Mouse (Mus musculus) kidney, adult 9 months (tissue): ENCODE measurements around the gene Ush2a.

Source experiments
- DNase-seq: peaks from one replicate; pipeline ENCODE4 v3.0.0; 2022

Gene Ush2a

DNA sequence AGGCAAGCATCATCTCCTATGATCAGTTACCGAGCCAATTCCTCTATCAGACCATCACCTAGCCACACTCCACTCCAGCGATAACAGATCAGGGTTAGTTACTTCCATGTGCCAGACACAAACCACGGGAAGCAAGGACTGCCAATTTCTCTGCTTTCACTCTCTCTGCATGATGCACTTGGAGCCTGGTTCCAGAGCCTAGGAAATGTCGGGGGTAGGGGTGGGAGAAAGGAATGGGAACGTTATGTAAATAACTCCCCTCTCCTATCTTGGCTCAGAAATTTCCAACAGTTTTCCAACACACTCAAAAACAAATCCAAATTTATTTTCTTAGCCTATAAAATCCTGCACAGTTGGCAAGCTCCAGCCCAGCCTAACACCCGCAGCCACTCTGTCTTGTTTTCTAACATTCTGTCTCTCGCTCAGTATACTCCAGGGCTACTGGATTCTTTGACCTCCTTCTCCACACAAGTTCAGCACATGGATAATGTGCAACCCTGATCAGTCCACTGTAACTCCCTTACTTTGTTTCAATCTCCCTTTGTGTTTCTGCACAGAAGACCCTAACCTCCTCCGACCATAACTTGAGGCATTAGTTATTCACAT lies 515.8 kb downstream of the Ush2a start:
- DNase-seq = no peak

DNA sequence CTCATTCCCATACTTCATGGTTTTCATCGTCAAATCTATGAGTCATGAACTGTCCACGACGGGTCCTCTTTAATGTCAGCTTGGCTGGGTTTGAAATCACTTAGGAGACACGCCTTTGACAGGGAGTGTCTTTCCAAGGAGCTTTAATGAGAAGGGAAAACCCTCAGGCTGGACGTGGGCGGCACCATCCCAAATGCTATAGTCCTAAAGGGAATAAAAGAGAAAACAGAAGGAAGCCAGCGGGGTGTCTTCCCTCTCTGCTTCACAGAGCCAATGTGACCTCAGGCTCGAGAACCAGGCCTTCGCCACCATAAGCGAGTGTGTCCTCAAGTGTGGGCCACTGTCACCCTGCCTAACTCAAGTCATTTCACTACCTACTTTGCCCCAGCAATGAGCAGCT lies 523.2 kb downstream of the Ush2a start:
- no peak for DNase-seq

- no peak for DNase-seq
Observed at GRCm38 (mm10) chr1:188805069-188805468, 543.2 kb downstream of the Ush2a start.

- DNase-seq = no peak
Observed at GRCm38 (mm10) chr1:188805852-188806251, 544.0 kb downstream of the Ush2a start.

GRCm38 (mm10) chr1:188810631-188811030 lies 548.8 kb downstream of the Ush2a start:
- no peak for DNase-seq

- no peak for DNase-seq
Observed at GRCm38 (mm10) chr1:188815072-188815471, 553.2 kb downstream of the Ush2a start.

DNA sequence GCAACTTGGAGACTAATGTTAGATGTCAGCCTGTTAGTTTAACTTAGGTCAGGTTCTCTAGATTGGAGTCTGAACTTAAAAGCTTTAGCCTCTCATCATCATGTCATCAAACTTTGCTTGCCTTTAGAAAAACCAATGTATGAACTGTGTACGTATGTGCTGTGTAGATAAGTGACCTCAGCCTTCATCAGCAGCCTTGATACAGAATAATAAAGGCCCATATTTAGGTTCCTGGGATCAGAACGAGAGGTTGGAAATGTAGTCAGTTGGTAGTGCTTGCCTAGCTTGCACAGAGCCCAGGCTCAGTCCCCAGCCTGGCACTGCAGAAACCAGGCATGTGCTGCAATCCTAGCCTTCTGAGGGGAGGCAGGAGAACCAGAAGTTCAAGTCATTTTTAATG lies 562.4 kb downstream of the Ush2a start:
- DNase-seq = no peak

DNA sequence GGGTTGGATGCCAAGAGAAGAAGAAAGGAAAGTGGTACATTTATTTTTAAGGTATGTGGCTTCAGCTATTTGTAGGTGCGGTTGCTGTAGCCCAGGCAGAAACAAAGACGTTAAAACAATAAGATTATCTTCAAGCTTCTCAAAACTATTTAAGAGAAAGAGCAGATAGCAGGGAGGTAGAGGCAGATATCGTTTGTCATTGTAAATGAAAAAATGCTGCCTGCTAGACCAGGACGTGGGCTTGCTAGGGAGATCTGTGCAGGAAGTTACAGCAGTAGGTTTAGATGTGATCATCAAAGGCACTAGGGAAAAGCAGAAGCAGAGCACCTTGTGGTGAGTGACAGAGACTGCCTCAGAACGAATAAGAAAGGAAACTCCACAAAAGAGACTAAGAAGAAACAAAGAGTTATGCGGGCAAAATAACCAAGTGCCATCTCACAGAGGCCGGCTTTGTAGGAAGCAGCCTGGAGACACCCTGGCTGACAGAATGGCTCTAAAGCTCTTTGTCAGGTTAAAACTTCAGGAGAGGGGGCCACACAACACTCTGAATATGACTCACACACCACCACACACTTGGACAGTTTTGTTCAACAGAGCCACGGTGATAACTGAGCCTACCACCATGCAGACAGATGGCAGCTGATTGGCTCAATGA lies 563.2 kb downstream of the Ush2a start:
- DNase-seq = no peak

DNA sequence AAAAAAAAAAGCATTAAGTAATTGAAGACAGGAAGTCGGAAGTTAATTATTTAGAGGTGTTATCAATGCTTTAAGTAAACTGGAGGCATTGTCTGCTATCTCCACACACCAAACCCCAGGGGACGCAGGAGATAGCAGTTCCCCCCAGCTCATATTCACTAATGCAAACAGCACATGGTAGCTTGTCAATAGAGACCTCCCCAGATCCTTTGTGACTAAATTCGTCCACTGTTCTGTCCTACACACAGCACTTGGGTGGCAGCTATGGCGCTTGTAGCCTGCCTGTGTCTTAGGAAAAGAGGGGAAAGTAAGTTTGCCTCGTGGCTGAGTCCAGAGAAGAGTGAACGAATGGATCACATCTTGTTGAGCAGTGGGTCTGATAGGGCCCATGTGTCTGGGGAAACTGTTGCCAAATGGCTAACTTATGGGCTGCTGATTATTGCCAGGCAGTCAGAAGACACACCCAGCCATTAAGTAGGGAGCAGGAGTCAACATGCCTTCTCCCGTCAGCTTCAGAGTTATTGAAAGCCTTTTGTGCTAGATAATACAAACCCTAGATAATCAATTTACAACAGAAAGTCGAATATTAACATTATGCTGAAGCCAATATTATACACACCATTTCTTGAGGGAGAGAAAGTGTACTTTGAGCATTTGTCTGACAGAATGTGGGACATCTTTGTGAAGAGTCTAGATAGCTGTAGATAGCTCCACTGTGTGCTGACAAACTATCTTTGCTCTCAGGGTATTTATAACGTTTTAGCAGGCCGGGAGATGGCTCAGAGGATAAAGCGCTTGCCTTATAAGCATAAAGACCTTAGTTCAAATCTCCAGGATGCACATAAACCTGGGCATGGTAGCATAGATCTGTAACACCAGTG lies 568.9 kb downstream of the Ush2a start:
- DNase-seq = no peak

- DNase-seq = no peak
Observed at GRCm38 (mm10) chr1:188833906-188834305, 572.1 kb downstream of the Ush2a start.

DNA sequence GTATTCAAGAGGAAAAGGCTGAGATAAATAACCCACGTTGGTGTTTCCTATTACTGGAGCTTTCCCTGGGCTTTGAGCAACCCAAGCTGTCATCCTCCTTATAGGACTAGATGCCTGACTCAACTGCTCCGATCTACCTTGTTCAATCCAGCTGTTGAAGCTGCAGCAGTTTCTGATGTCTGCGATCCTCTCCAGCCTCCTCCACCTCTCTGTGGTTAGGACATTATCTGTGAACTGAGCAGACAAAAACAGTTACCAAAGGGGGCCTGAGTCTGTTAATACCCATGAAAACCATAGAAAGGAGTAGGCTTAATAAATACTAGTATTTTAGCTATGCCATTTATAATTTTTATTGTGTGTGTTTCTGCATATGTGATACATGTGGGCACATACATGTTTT lies 572.9 kb downstream of the Ush2a start:
- DNase-seq = no peak

DNA sequence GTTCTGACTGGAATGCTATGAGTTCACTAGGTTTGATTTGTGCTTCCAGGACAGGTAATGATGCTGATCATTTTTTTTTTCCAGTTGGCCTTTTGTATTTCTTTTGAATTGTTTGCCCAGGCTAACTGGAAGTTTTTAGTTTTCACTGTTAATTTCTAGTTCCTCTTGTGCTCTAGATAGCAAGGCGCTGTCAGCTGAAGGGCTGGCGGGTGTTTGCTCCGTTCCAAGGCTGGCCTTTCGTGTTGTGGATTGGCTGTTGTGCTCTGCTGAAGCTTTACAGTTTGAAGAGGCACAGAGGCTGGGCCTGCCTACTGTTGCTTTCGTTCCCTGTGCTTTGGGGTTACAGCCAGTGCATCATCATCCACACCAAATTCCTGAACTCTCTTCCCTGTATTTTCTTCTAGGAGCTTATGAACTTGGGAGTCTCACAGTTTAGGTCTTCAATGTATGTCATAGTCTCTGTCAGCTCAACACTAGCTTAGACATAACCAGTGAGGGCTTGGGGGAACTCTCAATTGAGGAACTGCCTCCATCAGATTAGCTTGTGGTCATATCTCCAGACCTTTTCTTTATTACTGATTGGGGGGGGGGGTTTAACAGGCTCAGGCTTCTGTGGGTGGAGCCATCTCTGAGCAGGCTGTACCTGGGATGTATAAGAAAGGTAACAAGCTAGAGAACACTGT lies 575.9 kb downstream of the Ush2a start:
- no peak for DNase-seq

GRCm38 (mm10) chr1:188847242-188847641 lies 585.4 kb downstream of the Ush2a start:
- no peak for DNase-seq

DNA sequence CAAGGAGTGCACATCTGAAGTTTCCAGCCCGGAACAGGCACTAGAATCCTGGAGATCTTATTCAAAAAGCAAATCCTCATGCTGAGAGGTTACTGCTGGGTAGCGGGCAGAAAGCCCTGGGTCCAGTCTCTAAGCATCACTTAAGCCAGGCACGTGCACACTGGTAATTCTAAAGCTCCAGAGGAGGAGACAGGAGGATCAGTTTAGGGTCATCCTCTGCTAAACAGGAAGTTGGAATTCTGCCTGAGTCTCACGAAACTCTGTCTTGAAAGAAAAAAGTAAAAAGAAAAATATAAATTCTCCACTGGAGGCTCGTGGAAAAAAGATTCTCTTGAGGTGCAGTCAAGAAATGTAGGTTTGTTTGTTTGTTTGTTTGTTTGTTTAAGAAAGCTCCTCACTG lies 591.0 kb downstream of the Ush2a start:
- no peak for DNase-seq

- no peak for DNase-seq
Observed at GRCm38 (mm10) chr1:188854240-188854639, 592.4 kb downstream of the Ush2a start.

DNA sequence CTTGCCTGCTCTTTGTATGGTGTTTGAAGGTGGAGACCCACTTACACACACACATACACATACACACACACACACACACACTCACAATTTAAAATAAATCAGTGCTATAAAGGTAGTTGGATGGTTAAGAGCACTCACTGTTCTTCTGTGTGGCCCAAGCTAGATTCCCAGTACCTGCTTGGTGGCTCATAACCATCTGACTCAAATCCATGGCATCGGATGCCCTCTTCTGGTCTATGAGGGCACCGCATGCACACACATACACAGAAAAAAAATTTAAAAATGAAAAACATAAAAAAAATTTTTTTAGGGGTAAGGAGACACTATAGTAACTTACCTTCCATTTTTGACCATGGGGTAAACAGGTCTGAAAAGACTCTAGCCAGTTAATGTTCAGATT lies 593.2 kb downstream of the Ush2a start:
- DNase-seq = no peak

GRCm38 (mm10) chr1:188859718-188860117 lies 597.9 kb downstream of the Ush2a start:
- no peak for DNase-seq

DNA sequence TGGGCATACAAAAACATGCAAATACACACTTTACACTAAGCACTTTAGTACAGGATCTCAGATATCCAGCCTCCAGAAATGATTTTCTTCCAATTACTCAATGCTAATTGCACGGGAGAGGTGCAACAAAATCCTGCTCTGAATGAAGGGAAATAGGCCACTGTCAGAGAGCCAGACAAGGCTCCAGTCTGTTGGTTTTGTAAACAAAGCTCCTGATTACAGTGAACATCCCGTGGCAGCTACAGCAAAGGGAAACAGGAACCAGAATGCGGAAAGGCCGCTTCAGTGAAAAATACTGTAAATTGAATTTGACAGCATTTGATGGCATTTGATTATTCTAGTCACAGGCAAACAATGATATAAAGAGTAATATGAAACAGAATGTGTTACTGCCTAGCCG lies 604.1 kb downstream of the Ush2a start:
- DNase-seq = no peak

DNA sequence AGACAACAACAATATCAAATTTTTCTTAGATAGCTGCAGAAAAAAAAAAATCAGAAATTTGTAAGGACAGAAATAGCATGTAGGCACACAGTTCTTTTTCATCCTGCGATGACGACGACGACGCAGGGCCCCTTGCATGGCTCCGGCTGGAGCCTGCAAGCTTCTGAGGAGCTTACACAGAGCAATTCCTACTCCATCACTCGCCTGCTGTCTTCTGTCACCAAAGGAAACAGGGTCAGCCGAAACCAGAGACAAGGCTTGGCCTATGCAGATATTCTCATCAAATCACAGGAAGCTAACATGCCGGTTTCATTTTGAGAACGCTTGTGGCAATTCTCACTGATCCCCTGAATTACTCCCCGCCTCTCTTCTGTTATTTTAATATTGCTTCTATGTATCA lies 604.7 kb downstream of the Ush2a start:
- no peak for DNase-seq

GRCm38 (mm10) chr1:188878531-188879055 lies 616.8 kb downstream of the Ush2a start:
- no peak for DNase-seq

DNA sequence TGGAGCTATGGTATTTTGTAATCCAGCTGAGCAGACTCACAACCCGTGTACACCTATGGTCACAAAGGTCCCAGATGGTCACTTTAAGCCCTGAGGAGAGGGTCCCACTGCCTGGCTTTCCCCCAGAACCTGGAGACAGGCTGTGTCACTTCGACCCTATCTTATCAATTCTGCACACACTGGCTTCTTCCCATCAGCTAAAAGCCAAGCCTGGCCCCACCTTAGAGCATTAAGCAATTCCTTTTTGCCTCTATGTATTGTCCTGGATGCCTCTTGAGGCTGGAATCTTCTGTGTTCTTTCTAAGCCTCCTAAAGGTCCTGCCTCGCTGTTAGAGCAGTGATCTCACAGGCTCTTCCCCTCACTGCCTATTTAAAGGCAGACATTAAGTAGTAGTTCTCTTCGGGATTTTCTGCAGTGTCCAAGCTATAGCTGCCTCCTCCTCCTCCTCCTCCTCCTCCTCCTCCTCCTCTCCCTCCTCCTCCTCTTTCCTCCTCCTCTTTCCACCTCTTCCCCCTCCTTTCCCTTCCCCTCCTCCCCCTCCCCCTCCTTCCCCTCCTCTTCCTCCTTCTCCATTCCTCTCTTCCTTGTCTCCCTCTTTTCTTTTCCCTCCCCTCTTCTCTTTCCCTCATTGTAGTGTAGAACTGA lies 635.2 kb downstream of the Ush2a start:
- DNase-seq = no peak

GRCm38 (mm10) chr1:188904091-188904490 lies 642.3 kb downstream of the Ush2a start:
- DNase-seq = no peak

- DNase-seq = no peak
Observed at GRCm38 (mm10) chr1:188906175-188906574, 644.4 kb downstream of the Ush2a start.
